Mouse (Mus musculus) heart, postnatal 4 days (tissue): ENCODE data around the gene Dppa5a. TPM values are rescaled to one million over a fixed set of nuclear protein-coding genes. Genes with fewer than 3 reads are reported as not detected.

ENCODE experiments used
- total RNA-seq, 2 experiments: library from RNA; stranded (reverse); gene quantifications; 2 replicates each; pipeline ENCODE4 v1.2.3; 2021

The Dppa5a gene
- total RNA-seq, 2 experiments from 2014 or later, result not detected

Other genes with a start within 250 kb of the Dppa5a start
- gene Gsta4, start 185.4 kb downstream of the Dppa5a start, total RNA-seq, result 10 to 100 TPM; 66.4 to 68.2 TPM
- under 1 TPM in 1 of 2 experiments, not detected in 1; 0.41 TPM for gene Gsta1, start 137.5 kb downstream of the Dppa5a start, total RNA-seq
- not detected for gene Gm3776, start 111.0 kb downstream of the Dppa5a start, total RNA-seq
- not detected for gene Gm10639, start 78.3 kb downstream of the Dppa5a start, total RNA-seq
- not detected for gene Omt2a, start 53.4 kb downstream of the Dppa5a start, total RNA-seq
- gene Omt2b, start 40.6 kb downstream of the Dppa5a start, total RNA-seq, result not detected
- not detected for gene Gsta2, start 12.4 kb downstream of the Dppa5a start, total RNA-seq
- not detected for gene Ooep, start 10.5 kb upstream of the Dppa5a start, total RNA-seq
- not detected for gene Ddx43, start 27.6 kb upstream of the Dppa5a start, total RNA-seq
- 1 to 10 TPM; 1.7 to 2.0 TPM for gene Cgas, start 75.1 kb upstream of the Dppa5a start, total RNA-seq
- 10 to 100 TPM; 20.3 to 20.4 TPM for gene Mto1, start 80.0 kb upstream of the Dppa5a start, total RNA-seq
- not detected for gene Gm17324, start 80.6 kb upstream of the Dppa5a start, total RNA-seq
- 1,000 to 10,000 TPM; 4,503 to 4,597 TPM for gene Eef1a1, start 121.0 kb upstream of the Dppa5a start, total RNA-seq
- 1 to 10 TPM; 6.9 to 7.2 TPM for gene Slc17a5, start 219.9 kb upstream of the Dppa5a start, total RNA-seq
- gene Cd109, start 247.4 kb upstream of the Dppa5a start, total RNA-seq, result 10 to 100 TPM; 12.5 to 13.7 TPM